Mouse (Mus musculus) erythroblast, embryonic 14.5 days (primary cell): ENCODE results near the gene Foxc1. TPM values are rescaled to one million over a fixed set of nuclear protein-coding genes. Genes with fewer than 3 reads are reported as not detected.

Experiments used
- H3K27me3 ChIP-seq: 2 replicates; pipeline ENCODE4 v1.6.1; 2012; ENCODE audit warnings: inconsistent platforms; ENCODE audit not compliant: control insufficient read depth
- H3K36me3 ChIP-seq: 2 replicates; pipeline ENCODE4 v1.6.1; 2012; ENCODE audit warnings: mild to moderate bottlenecking, inconsistent platforms; ENCODE audit not compliant: control insufficient read depth
- H3K4me1 ChIP-seq: 2 replicates; pipeline ENCODE4 v1.6.1; 2012; ENCODE audit warnings: inconsistent platforms; ENCODE audit not compliant: control insufficient read depth
- H3K4me3 ChIP-seq: replicated peaks from 2 replicates; pipeline ENCODE3; 2012; ENCODE audit warnings: moderate library complexity, mild to moderate bottlenecking, inconsistent platforms
- H3K9me3 ChIP-seq: 2 replicates; pipeline ENCODE4 v1.6.1; 2012; ENCODE audit warnings: low read length, inconsistent platforms, mixed read lengths; ENCODE audit not compliant: control insufficient read depth
- GATA1 ChIP-seq: IDR thresholded peaks from 2 replicates; pipeline ENCODE4 v1.6.1; 2012; ENCODE audit warnings: low read length, inconsistent platforms, mixed read lengths
- TAL1 ChIP-seq: IDR thresholded peaks from 3 replicates; pipeline ENCODE4 v1.6.1; 2012; ENCODE audit warnings: low read length, inconsistent platforms, mixed read lengths
- polyA plus RNA-seq: library from polyadenylated mRNA; stranded (reverse); fragments of >175 nt; gene quantifications from 2 replicates; pipeline ENCODE4 v1.2.3, GENCODE M21; 2012

Foxc1 gene
- polyA plus RNA-seq, 1 experiment: not detected

GRCm38 (mm10) chr13:31825180-31825579 is 18.7 kb downstream of the Foxc1 start:
- Histone ChIP-seq H3K4me3 (no peak overlapping the region), H3K9me3 (no peaks in the 10 kb centered on the region), H3K27me3 (peaks cover 22% of the 10 kb centered on the region), H3K36me3 (no peaks in the 10 kb centered on the region), H3K4me1 (no peaks in the 10 kb centered on the region)
- TF ChIP-seq GATA1: no peak
- no peak for TF ChIP-seq TAL1

GRCm38 (mm10) chr13:31827160-31827559 is 20.7 kb downstream of the Foxc1 start:
- Histone ChIP-seq H3K9me3 (no peaks in the 10 kb centered on the region), H3K4me1 (no peaks in the 10 kb centered on the region), H3K27me3 (peaks cover 8% of the 10 kb centered on the region), H3K4me3 (no peak overlapping the region), H3K36me3 (no peaks in the 10 kb centered on the region)
- TF ChIP-seq GATA1: no peak
- no peak for TF ChIP-seq TAL1

- Histone ChIP-seq H3K4me3 (no peak overlapping the region), H3K27me3 (peaks cover 3% of the 10 kb centered on the region; the same call in 1 of the 2 replicates), H3K4me1 (no peaks in the 10 kb centered on the region), H3K36me3 (no peaks in the 10 kb centered on the region), H3K9me3 (no peaks in the 10 kb centered on the region)
- no peak for TF ChIP-seq TAL1
- TF ChIP-seq GATA1: no peak
Measured at GRCm38 (mm10) chr13:31827820-31828332, 21.4 kb downstream of the Foxc1 start.

- Histone ChIP-seq H3K4me1 (no peaks in the 10 kb centered on the region), H3K9me3 (no peaks in the 10 kb centered on the region), H3K4me3 (no peak overlapping the region), H3K36me3 (no peaks in the 10 kb centered on the region), H3K27me3 (0 out of 2 replicates have a peak, but pooled peaks cover under 1% of the 10 kb centered on the region)
- TF ChIP-seq GATA1 (no peak), TAL1 (no peak)
Measured at GRCm38 (mm10) chr13:31828446-31828845, 22.0 kb downstream of the Foxc1 start.

- H3K4me1 ChIP-seq: no peaks in the 10 kb centered on the region
- no peaks in the 10 kb centered on the region for H3K27me3 ChIP-seq
- TF ChIP-seq TAL1 (no peak), GATA1 (no peak)
- no peaks in the 10 kb centered on the region for H3K9me3 ChIP-seq
- no peaks in the 10 kb centered on the region for H3K36me3 ChIP-seq
- H3K4me3 ChIP-seq: no peak overlapping the region
Measured at GRCm38 (mm10) chr13:31830332-31830731, 23.9 kb downstream of the Foxc1 start.

GRCm38 (mm10) chr13:31835802-31836201 is 29.4 kb downstream of the Foxc1 start:
- Histone ChIP-seq H3K36me3 (no peaks in the 10 kb centered on the region), H3K4me1 (no peaks in the 10 kb centered on the region), H3K4me3 (no peak overlapping the region), H3K9me3 (no peaks in the 10 kb centered on the region), H3K27me3 (no peaks in the 10 kb centered on the region)
- TF ChIP-seq TAL1 (no peak), GATA1 (no peak)

GRCm38 (mm10) chr13:31849258-31849971 is 43.0 kb downstream of the Foxc1 start:
- Histone ChIP-seq H3K9me3 (no peaks in the 10 kb centered on the region), H3K4me3 (no peak overlapping the region), H3K4me1 (no peaks in the 10 kb centered on the region), H3K27me3 (no peaks in the 10 kb centered on the region), H3K36me3 (no peaks in the 10 kb centered on the region)
- TF ChIP-seq TAL1: no peak
- TF ChIP-seq GATA1: no peak

GRCm38 (mm10) chr13:31853564-31853963 is 47.1 kb downstream of the Foxc1 start:
- H3K4me3 ChIP-seq: no peak overlapping the region
- H3K27me3 ChIP-seq: no peaks in the 10 kb centered on the region
- H3K4me1 ChIP-seq: no peaks in the 10 kb centered on the region
- TF ChIP-seq GATA1 (no peak), TAL1 (no peak)
- H3K9me3 ChIP-seq: no peaks in the 10 kb centered on the region
- H3K36me3 ChIP-seq: no peaks in the 10 kb centered on the region

GRCm38 (mm10) chr13:31854000-31854399 is 47.6 kb downstream of the Foxc1 start:
- no peak for TF ChIP-seq TAL1
- no peak for TF ChIP-seq GATA1
- Histone ChIP-seq H3K4me3 (no peak overlapping the region), H3K27me3 (no peaks in the 10 kb centered on the region)

More at GRCm38 (mm10) chr13:31854000-31854399, 47.6 kb downstream of the Foxc1 start:
- Histone ChIP-seq H3K4me1 (no peaks in the 10 kb centered on the region), H3K36me3 (no peaks in the 10 kb centered on the region), H3K9me3 (no peaks in the 10 kb centered on the region)
